Mouse (Mus musculus) embryonic fibroblast, embryonic 13.5 days (primary cell): ENCODE results near the gene Jpt1.

ENCODE experiments used
- CTCF ChIP-seq: IDR thresholded peaks from 2 replicates; pipeline ENCODE4 v1.5.1; 2011; ENCODE audit warnings: mild to moderate bottlenecking, control low read depth, low read length, moderate library complexity, borderline replicate concordance; ENCODE audit not compliant: insufficient read depth
- POLR2A ChIP-seq: IDR thresholded peaks from 2 replicates; pipeline ENCODE4 v1.6.1; 2011; ENCODE audit warnings: low read depth, mild to moderate bottlenecking, control low read depth, low read length, moderate library complexity

- no peak for TF ChIP-seq CTCF
- no peak for TF ChIP-seq POLR2A
Observed at GRCm38 (mm10) chr11:115512407-115513183, 1.6 kb downstream of the Jpt1 start.
